Mouse (Mus musculus): ENCODE results near the gene Srpk2. TPM values are rescaled to one million over a fixed set of nuclear protein-coding genes. Genes with fewer than 3 reads are reported as not detected.
"Not testable (repeated sequence)": the region's sequence is repeated elsewhere in the genome, so short reads cannot be mapped to it uniquely, and the experiment has no call there.

Gene Srpk2
- total RNA-seq, 1 experiment from 2014 or later: 26.5 TPM

DNA sequence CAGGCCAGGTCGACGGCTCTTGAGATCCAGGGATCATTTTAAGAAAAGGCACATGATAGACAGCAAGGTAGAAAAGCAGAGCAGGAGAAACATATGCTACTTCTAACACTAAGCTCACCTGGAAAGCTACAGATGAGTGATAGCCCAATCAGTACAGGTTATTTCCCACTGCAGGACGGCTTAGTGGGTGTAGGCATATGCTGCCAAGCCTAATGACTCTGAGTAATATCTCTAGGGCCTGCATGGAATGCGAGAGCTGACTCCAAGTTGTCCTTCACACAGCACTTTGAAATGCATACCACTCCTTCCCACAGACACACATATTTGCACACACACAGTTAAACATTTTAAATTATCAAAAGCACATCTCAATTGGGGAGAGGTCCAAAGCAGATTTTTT lies 195.2 kb downstream of the Srpk2 start:
- no peak for ATAC-seq (replicated peaks; ENCODE audit: insufficient number of reproducible peaks, low FRiP score, low TSS enrichment, poor library complexity, severe bottlenecking)

- ATAC-seq (replicated peaks; ENCODE audit: insufficient number of reproducible peaks, low FRiP score, low TSS enrichment, poor library complexity, severe bottlenecking): no peak
Observed at GRCm38 (mm10) chr5:23483811-23484210, 200.6 kb downstream of the Srpk2 start.

- ATAC-seq (replicated peaks; ENCODE audit: insufficient number of reproducible peaks, low FRiP score, low TSS enrichment, poor library complexity, severe bottlenecking): no peak
Observed at GRCm38 (mm10) chr5:23473098-23473873, 211.1 kb downstream of the Srpk2 start.

- no peak for ATAC-seq (replicated peaks; ENCODE audit: insufficient number of reproducible peaks, low FRiP score, low TSS enrichment, poor library complexity, severe bottlenecking)
Observed at GRCm38 (mm10) chr5:23466546-23466945, 217.9 kb downstream of the Srpk2 start.

GRCm38 (mm10) chr5:23464743-23465142 lies 219.7 kb downstream of the Srpk2 start:
- ATAC-seq (replicated peaks; ENCODE audit: insufficient number of reproducible peaks, low FRiP score, low TSS enrichment, poor library complexity, severe bottlenecking): no peak

DNA sequence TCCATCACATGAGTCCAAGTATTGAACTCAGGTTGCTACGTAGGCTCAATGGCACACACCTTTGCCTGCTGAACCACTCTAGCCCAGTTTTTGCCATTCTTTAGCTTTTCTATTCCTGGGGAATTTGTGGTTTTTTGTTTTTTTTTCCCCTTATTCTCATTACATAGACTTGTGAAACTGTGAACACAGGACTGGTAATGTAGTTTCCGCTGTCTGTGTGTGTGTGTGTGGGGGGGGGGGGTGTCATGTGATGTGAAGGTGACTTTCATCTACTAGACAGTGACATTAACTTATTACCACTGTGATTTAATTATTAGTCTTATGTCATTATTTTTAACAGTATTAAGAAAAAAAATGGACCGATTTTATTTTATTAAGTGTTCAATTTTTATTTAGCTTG lies 220.2 kb downstream of the Srpk2 start:
- no peak for ATAC-seq (replicated peaks; ENCODE audit: insufficient number of reproducible peaks, low FRiP score, low TSS enrichment, poor library complexity, severe bottlenecking)

DNA sequence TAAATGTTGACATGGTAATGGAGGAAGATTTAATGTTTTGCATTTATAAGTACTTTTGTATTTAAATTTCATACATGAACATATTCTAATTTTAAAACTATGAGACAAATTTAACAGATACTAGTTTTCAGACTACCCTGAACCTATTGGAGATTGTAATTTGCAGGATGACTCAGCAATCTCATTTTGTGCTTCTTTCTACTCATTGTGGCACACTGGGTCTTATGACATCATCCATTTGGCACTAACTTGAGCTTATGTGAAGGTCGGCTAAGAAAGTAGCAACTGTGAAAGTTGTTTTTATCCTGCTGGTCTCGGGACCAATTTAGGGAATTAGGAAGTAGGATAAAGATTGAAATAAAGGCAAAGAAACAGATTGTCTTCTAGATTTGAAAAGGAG lies 222.7 kb downstream of the Srpk2 start:
- ATAC-seq (replicated peaks; ENCODE audit: insufficient number of reproducible peaks, low FRiP score, low TSS enrichment, poor library complexity, severe bottlenecking): no peak

DNA sequence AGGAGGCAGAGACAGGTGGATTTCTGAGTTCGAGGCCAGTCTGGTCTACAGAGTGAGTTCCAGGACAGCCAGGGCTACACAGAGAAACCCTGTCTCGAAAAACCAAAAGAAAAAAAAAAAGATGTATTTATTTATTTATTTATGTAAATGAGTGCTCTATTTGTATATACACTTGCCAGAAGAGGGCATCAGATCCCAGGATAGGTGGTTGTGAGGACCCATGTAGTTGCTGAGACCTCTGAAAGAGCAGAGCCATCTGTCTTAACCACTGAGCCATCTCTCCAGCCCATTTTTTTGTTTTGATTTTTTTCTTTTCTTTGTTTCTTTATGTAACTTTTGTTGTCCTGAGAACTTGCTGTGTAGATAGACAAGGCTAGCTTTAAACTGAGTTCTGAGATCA lies 230.9 kb downstream of the Srpk2 start:
- ATAC-seq (replicated peaks; ENCODE audit: insufficient number of reproducible peaks, low FRiP score, low TSS enrichment, poor library complexity, severe bottlenecking): not testable (repeated sequence)

Other genes with a start within 250 kb of the Srpk2 start
- gene Pus7, start 99.1 kb upstream of the Srpk2 start, total RNA-seq (2017): 5.1 to 7.7 TPM (median 6.8 TPM) in 3 replicates
- gene Rint1, start 103.1 kb upstream of the Srpk2 start, total RNA-seq (2017): 25.0 to 36.2 TPM (median 28.0 TPM) in 3 replicates
- gene Tomm7, start 159.5 kb upstream of the Srpk2 start, total RNA-seq (2017): 129 to 196 TPM (median 150 TPM) in 3 replicates

Measured in monocyte, adult 5-6 weeks (primary cell).